12 mouse cellular contexts compared by ENCODE assay signal in the genomic region with DNA sequence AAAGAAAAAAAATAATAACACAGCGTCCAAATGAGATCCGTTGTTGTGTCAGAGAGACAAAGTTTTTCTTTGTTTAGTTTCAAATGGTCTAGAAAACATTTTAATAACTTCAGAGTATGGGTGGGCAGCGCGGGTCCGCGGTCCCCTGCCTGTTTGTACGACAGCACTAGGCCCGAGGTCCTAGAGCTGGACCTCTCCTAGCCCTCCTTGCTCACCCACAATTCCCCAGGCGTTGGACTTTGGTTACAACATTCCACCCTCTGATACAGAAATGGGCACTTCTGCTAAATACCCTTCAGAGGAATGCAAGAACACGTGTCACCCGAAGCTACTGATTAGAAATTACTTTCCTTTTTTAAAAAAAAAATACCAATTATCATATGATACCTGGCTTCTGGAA.
A peak's percentile ranks its signal among the peaks of the same experiment; 100 is the strongest.
DNase-seq lines count a peak whose midpoint lies in the region; ATAC-seq lines count a peak whose summit lies in the region.
"Had no signal": no experiment of that assay in that cellular context is flagged by ENCODE, and none has a peak within 500 bp of the region (broad histone marks: within the 10 kb centered on the region; RNA-seq: fewer than 3 reads in every experiment).

No protein-coding gene starts in this region.

- H3K4me3 ChIP-seq in heart, embryonic 10.5 days = peak overlapping the region; percentile 46; the same call in 1 of the 2 replicates
- no peak overlapping the region for H3K4me3 ChIP-seq in neural tube, embryonic 11.5 days (ENCODE audit: low read depth, low read length)
- H3K4me3 ChIP-seq: embryonic facial prominence, embryonic 15.5 days; megakaryocyte, embryonic 14.5 days; stomach, embryonic 15.5 days had no signal

- peak; percentile 46; the same call in 1 of the 2 replicates for ATAC-seq in neural tube, embryonic 11.5 days (ENCODE audit: insufficient read depth, low FRiP score, low TSS enrichment)

- H3K27me3 ChIP-seq in heart, embryonic 10.5 days (ENCODE audit: insufficient read depth, poor library complexity, severe bottlenecking) = 0 out of 2 replicates have a peak, but pooled peaks cover 4% of the 10 kb centered on the region
- no peaks in the 10 kb centered on the region for H3K27me3 ChIP-seq in neural tube, embryonic 11.5 days (ENCODE audit: control insufficient read depth, insufficient read depth, low read length)
- H3K27me3 ChIP-seq: embryonic facial prominence, embryonic 15.5 days; stomach, embryonic 15.5 days had no signal

- peaks cover 18% of the 10 kb centered on the region for H3K4me1 ChIP-seq in heart, embryonic 10.5 days
- H3K4me1 ChIP-seq in neural tube, embryonic 11.5 days (ENCODE audit: control insufficient read depth, insufficient read depth, low read length) = peaks cover 29% of the 10 kb centered on the region
- H3K4me1 ChIP-seq: megakaryocyte, embryonic 14.5 days; stomach, embryonic 15.5 days had no signal

- no peak overlapping the region for H3K4me2 ChIP-seq in neural tube, embryonic 11.5 days (ENCODE audit: low read depth)

- H3K27ac ChIP-seq in heart, embryonic 10.5 days = peak overlapping the region; percentile 47; the same call in 1 of the 2 replicates
- H3K27ac ChIP-seq in neural tube, embryonic 11.5 days (ENCODE audit: low read depth, low read length) = no peak overlapping the region
- H3K27ac ChIP-seq: embryonic facial prominence, embryonic 15.5 days; stomach, embryonic 15.5 days had no signal

- no peaks in the 10 kb centered on the region; the same call in 1 of the 2 replicates for H3K36me3 ChIP-seq in heart, embryonic 10.5 days
- H3K36me3 ChIP-seq in neural tube, embryonic 11.5 days (ENCODE audit: control insufficient read depth, insufficient read depth, low read length) = no peaks in the 10 kb centered on the region
- H3K36me3 ChIP-seq: embryonic facial prominence, embryonic 15.5 days; stomach, embryonic 15.5 days had no signal

- no peak for DNase-seq in heart, embryonic 10.5 days (ENCODE audit: low spot score)
- DNase-seq in heart, postnatal 36 days = no peak
- DNase-seq in neural tube, embryonic 11.5 days (ENCODE audit: low spot score) = no peak
- no peak for DNase-seq in neural tube, embryonic 10.5 days (ENCODE audit: extremely low spot score, low spot score)
- DNase-seq in kidney, postnatal 36 days = peak; percentile 49 to 52
- no peak for DNase-seq in retina, postnatal 1 day
- no peak for DNase-seq in frontal cortex, postnatal 36 days (ENCODE audit: low spot score in 2 of 2)
- no peak for DNase-seq in ovary, postnatal 36 days (ENCODE audit: low spot score)
- DNase-seq: gastrocnemius, postnatal 14 days had no signal

- 68% methylated on average over 11 of the region's 11 CpGs for WGBS in heart, embryonic 10.5 days
- 61% methylated on average over 11 of the region's 11 CpGs for WGBS in neural tube, embryonic 11.5 days

- H3K9me3 ChIP-seq in heart, embryonic 10.5 days = no peaks in the 10 kb centered on the region
- H3K9me3 ChIP-seq in neural tube, embryonic 11.5 days (ENCODE audit: control insufficient read depth, low read length) = no peaks in the 10 kb centered on the region
- H3K9me3 ChIP-seq: embryonic facial prominence, embryonic 15.5 days; stomach, embryonic 15.5 days had no signal

- H3K9ac ChIP-seq in neural tube, embryonic 11.5 days (ENCODE audit: low read length) = no peak overlapping the region
- H3K9ac ChIP-seq: embryonic facial prominence, embryonic 15.5 days; stomach, embryonic 15.5 days had no signal

- intact Hi-C loops in heart, postnatal 36 days (cut with DNase I) = no loop called here

Comparison
In these comparisons a context has a peak if more than half of its experiments do, and no peak if none do; other contexts are left out.
1. DNase-seq: peak in kidney, postnatal 36 days (2 of 2); none in heart, embryonic 10.5 days (single experiment), heart, postnatal 36 days (0 of 2), neural tube, embryonic 11.5 days (single experiment), neural tube, embryonic 10.5 days (single experiment), retina, postnatal 1 day (single experiment), frontal cortex, postnatal 36 days (0 of 2) and ovary, postnatal 36 days (single experiment).